Mouse (Mus musculus): ENCODE measurements at regions not wholly inside any gene's neighbourhood (a gene's known extent, or its start where the extent isn't known, plus 50 kb on each side); places are given as distances from the start of the nearest gene placed in this dataset.

DNA sequence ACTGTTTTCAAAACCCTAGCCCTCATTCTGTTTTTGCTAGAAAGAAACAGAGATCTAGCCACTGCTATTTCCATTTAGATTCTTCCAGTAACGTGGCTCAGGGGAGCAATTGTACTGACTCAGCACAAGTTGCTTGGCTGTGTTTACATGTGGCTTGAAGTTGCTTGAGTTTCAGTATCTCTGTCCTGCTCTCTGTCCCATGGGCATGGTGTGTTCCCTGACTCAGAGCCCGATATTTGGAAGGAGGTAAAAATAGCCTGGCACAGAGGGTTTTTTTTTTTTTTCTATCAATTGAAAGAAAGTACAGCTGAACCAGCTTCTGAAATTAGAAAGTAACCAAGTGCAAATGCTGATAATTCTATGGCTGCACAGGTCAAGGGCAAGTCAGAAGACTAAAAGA lies 834.8 kb downstream of the Cdh11 start:
- Histone ChIP-seq H3K4me3 (ENCODE audit: low read depth, low read length) (no peak overlapping the region), H3K27me3 (ENCODE audit: control insufficient read depth, insufficient read depth, low read length) (no peaks in the 10 kb centered on the region), H3K4me1 (ENCODE audit: control insufficient read depth, insufficient read depth, low read length) (no peaks in the 10 kb centered on the region), H3K9me3 (ENCODE audit: control insufficient read depth, low read depth, low read length) (no peaks in the 10 kb centered on the region), H3K9ac (replicated peaks; ENCODE audit: low read depth, low read length) (no peak overlapping the region), H3K27ac (ENCODE audit: low read length) (no peak overlapping the region), H3K4me2 (replicated peaks; ENCODE audit: low read depth, low read length) (no peak overlapping the region), H3K36me3 (ENCODE audit: control insufficient read depth, insufficient read depth, low read length) (no peaks in the 10 kb centered on the region)
- ATAC-seq (ENCODE audit: insufficient number of reproducible peaks, insufficient read depth, low FRiP score, low read depth) = no peak
- 62% methylated on average over 2 of the region's 2 CpGs for WGBS

DNA sequence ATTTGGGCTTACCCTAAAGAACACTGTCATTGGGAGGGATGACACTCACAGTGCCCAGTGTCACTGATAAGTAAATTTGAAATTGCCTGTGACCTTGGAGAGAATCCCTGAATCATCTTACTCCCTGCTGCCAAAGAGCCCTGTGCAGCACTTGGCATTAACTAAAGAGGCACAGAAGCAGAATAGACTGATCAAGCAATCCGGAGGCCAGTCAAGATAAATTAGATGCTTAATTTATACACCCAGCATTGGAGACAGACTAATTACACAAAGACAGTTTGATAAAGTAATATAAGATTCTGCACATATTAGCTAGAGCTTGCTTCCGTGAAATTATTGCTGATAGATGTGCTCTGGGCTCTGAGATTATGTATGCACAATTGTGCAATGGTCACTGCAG lies 847.6 kb downstream of the Cdh11 start:
- WGBS = 70% methylated on average over 2 of the region's 2 CpGs
- Histone ChIP-seq H3K4me2 (replicated peaks; ENCODE audit: low read depth, low read length) (no peak overlapping the region), H3K9me3 (ENCODE audit: control insufficient read depth, low read depth, low read length) (no peaks in the 10 kb centered on the region), H3K9ac (replicated peaks; ENCODE audit: low read depth, low read length) (no peak overlapping the region), H3K4me1 (ENCODE audit: control insufficient read depth, insufficient read depth, low read length) (no peaks in the 10 kb centered on the region), H3K27ac (ENCODE audit: low read length) (no peak overlapping the region), H3K36me3 (ENCODE audit: control insufficient read depth, insufficient read depth, low read length) (no peaks in the 10 kb centered on the region), H3K4me3 (ENCODE audit: low read depth, low read length) (no peak overlapping the region), H3K27me3 (ENCODE audit: control insufficient read depth, insufficient read depth, low read length) (no peaks in the 10 kb centered on the region)
- no peak for ATAC-seq (ENCODE audit: insufficient number of reproducible peaks, insufficient read depth, low FRiP score, low read depth)

DNA sequence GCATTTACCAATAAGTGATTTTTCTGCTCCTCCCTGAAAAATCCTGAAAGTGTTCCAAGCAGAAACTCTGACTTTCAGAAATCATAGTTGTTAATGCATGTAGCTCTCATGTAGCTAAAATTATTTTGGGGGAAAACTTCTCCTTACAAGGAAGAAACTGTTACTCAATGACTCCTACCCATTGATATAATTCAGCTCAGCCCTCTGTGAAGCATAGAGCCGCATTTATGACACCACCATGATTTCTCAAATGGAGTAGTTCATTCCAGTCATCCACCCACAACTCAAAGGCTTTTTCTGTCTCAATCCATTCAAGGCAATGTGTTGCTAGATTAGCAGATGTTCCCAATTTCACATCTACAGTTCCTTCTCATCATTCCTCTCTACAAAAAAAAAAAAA lies 871.8 kb downstream of the Cdh11 start:
- Histone ChIP-seq H3K36me3 (ENCODE audit: control insufficient read depth, insufficient read depth, low read length) (no peaks in the 10 kb centered on the region), H3K4me3 (ENCODE audit: low read depth, low read length) (no peak overlapping the region), H3K4me2 (replicated peaks; ENCODE audit: low read depth, low read length) (no peak overlapping the region), H3K4me1 (ENCODE audit: control insufficient read depth, insufficient read depth, low read length) (no peaks in the 10 kb centered on the region), H3K9me3 (ENCODE audit: control insufficient read depth, low read depth, low read length) (no peaks in the 10 kb centered on the region), H3K9ac (replicated peaks; ENCODE audit: low read depth, low read length) (no peak overlapping the region), H3K27me3 (ENCODE audit: control insufficient read depth, insufficient read depth, low read length) (no peaks in the 10 kb centered on the region), H3K27ac (ENCODE audit: low read length) (no peak overlapping the region)
- ATAC-seq (ENCODE audit: insufficient number of reproducible peaks, insufficient read depth, low FRiP score, low read depth) = no peak
- 100% methylated on average over 1 of the region's 1 CpGs for WGBS
